Mouse (Mus musculus): ENCODE data around the gene Sap30l. TPM values are rescaled to one million over a fixed set of nuclear protein-coding genes. Genes with fewer than 3 reads are reported as not detected.
"Not testable (repeated sequence)": the region's sequence is repeated elsewhere in the genome, so short reads cannot be mapped to it uniquely, and the experiment has no call there.

Gene Sap30l
- polyA plus RNA-seq, 1 experiment from 2014 or later = 7.9 TPM

DNA sequence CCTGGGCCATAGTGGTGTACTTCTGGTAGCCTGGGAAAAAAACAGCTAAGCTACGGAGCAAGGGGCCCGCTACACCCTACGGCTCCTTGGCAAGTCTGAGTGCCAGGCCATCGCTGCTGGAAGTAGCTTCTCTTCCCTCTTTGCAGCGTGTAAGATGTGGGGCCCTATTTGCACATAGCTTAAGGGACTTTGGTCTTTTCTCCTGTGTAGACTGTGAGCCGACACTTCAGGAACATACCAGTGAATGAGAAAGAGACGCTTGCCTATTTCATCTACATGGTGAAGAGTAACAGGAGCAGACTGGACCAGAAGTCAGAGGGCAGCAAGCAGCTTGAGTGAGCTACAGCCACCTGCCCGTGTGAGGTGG lies 8.3 kb downstream of the Sap30l start:
- no peak overlapping the region for H3K9ac ChIP-seq (replicated peaks; ENCODE audit: low read depth, low read length)
- H3K4me3 ChIP-seq (replicated peaks; ENCODE audit: low read length) = no peak overlapping the region
- no peak overlapping the region for H3K27ac ChIP-seq (ENCODE audit: low read length)
- H3K36me3 ChIP-seq (ENCODE audit: control insufficient read depth, insufficient read depth) = peaks cover 10% of the 10 kb centered on the region; the same call in 1 of the 2 replicates
- no peak overlapping the region for H3K4me2 ChIP-seq (ENCODE audit: low read length)
- 92% methylated on average over 8 of the region's 8 CpGs for WGBS
- no peaks in the 10 kb centered on the region for H3K9me3 ChIP-seq (ENCODE audit: control insufficient read depth, low read length)
- H3K4me1 ChIP-seq (replicated peaks; ENCODE audit: control insufficient read depth, insufficient read depth, low read length) = no peaks in the 10 kb centered on the region
- H3K27me3 ChIP-seq (replicated peaks; ENCODE audit: control insufficient read depth, insufficient read depth, low read length) = no peaks in the 10 kb centered on the region
- ATAC-seq = no peak

GRCm38 (mm10) chr11:57811006-57811405 lies 9.6 kb downstream of the Sap30l start:
- no peaks in the 10 kb centered on the region for H3K27me3 ChIP-seq (replicated peaks; ENCODE audit: control insufficient read depth, insufficient read depth, low read length)
- H3K9me3 ChIP-seq (ENCODE audit: control insufficient read depth, low read length) = no peaks in the 10 kb centered on the region
- ATAC-seq = no peak
- H3K4me1 ChIP-seq (replicated peaks; ENCODE audit: control insufficient read depth, insufficient read depth, low read length) = no peaks in the 10 kb centered on the region
- H3K4me2 ChIP-seq (ENCODE audit: low read length) = no peak overlapping the region
- 83% methylated on average over 7 of the region's 7 CpGs for WGBS
- peaks cover 10% of the 10 kb centered on the region; the same call in 1 of the 2 replicates for H3K36me3 ChIP-seq (ENCODE audit: control insufficient read depth, insufficient read depth)
- H3K27ac ChIP-seq (ENCODE audit: low read length) = no peak overlapping the region
- no peak overlapping the region for H3K4me3 ChIP-seq (replicated peaks; ENCODE audit: low read length)
- H3K9ac ChIP-seq (replicated peaks; ENCODE audit: low read depth, low read length) = no peak overlapping the region

- no peaks in the 10 kb centered on the region for H3K4me1 ChIP-seq (replicated peaks; ENCODE audit: control insufficient read depth, insufficient read depth, low read length)
- no peak for ATAC-seq
- peaks cover 10% of the 10 kb centered on the region; the same call in 1 of the 2 replicates for H3K36me3 ChIP-seq (ENCODE audit: control insufficient read depth, insufficient read depth)
- H3K9ac ChIP-seq (replicated peaks; ENCODE audit: low read depth, low read length) = no peak overlapping the region
- no peak overlapping the region for H3K27ac ChIP-seq (ENCODE audit: low read length)
- H3K4me2 ChIP-seq (ENCODE audit: low read length) = no peak overlapping the region
- H3K27me3 ChIP-seq (replicated peaks; ENCODE audit: control insufficient read depth, insufficient read depth, low read length) = no peaks in the 10 kb centered on the region
- H3K9me3 ChIP-seq (ENCODE audit: control insufficient read depth, low read length) = no peaks in the 10 kb centered on the region
- WGBS = 97% methylated on average over 8 of the region's 8 CpGs
- H3K4me3 ChIP-seq (replicated peaks; ENCODE audit: low read length) = no peak overlapping the region
Observed at GRCm38 (mm10) chr11:57812212-57812611, 10.8 kb downstream of the Sap30l start.

- no peaks in the 10 kb centered on the region for H3K27me3 ChIP-seq (replicated peaks; ENCODE audit: control insufficient read depth, insufficient read depth, low read length)
- H3K4me3 ChIP-seq (replicated peaks; ENCODE audit: low read length) = no peak overlapping the region
- no peak overlapping the region for H3K27ac ChIP-seq (ENCODE audit: low read length)
- H3K4me1 ChIP-seq (replicated peaks; ENCODE audit: control insufficient read depth, insufficient read depth, low read length) = no peaks in the 10 kb centered on the region
- ATAC-seq = no peak
- no peak overlapping the region for H3K9ac ChIP-seq (replicated peaks; ENCODE audit: low read depth, low read length)
- WGBS = 93% methylated on average over 3 of the region's 3 CpGs
- H3K36me3 ChIP-seq (ENCODE audit: control insufficient read depth, insufficient read depth) = peaks cover 7% of the 10 kb centered on the region; the same call in 1 of the 2 replicates
- no peak overlapping the region for H3K4me2 ChIP-seq (ENCODE audit: low read length)
- no peaks in the 10 kb centered on the region for H3K9me3 ChIP-seq (ENCODE audit: control insufficient read depth, low read length)
Observed at GRCm38 (mm10) chr11:57813641-57814040, 12.2 kb downstream of the Sap30l start.

GRCm38 (mm10) chr11:57818189-57818588 lies 16.8 kb downstream of the Sap30l start:
- no peak overlapping the region for H3K4me3 ChIP-seq (replicated peaks; ENCODE audit: low read length)
- 94% methylated on average over 4 of the region's 4 CpGs for WGBS
- H3K27me3 ChIP-seq (replicated peaks; ENCODE audit: control insufficient read depth, insufficient read depth, low read length) = no peaks in the 10 kb centered on the region
- H3K9ac ChIP-seq (replicated peaks; ENCODE audit: low read depth, low read length) = no peak overlapping the region
- no peaks in the 10 kb centered on the region for H3K9me3 ChIP-seq (ENCODE audit: control insufficient read depth, low read length)
- ATAC-seq = no peak
- H3K36me3 ChIP-seq (ENCODE audit: control insufficient read depth, insufficient read depth) = no peaks in the 10 kb centered on the region
- H3K27ac ChIP-seq (ENCODE audit: low read length) = no peak overlapping the region
- no peaks in the 10 kb centered on the region for H3K4me1 ChIP-seq (replicated peaks; ENCODE audit: control insufficient read depth, insufficient read depth, low read length)
- no peak overlapping the region for H3K4me2 ChIP-seq (ENCODE audit: low read length)

- no peaks in the 10 kb centered on the region for H3K36me3 ChIP-seq (ENCODE audit: control insufficient read depth, insufficient read depth)
- no peak overlapping the region for H3K4me2 ChIP-seq (ENCODE audit: low read length)
- no peaks in the 10 kb centered on the region for H3K9me3 ChIP-seq (ENCODE audit: control insufficient read depth, low read length)
- no peak overlapping the region for H3K4me3 ChIP-seq (replicated peaks; ENCODE audit: low read length)
- 30% methylated on average over 9 of the region's 9 CpGs for WGBS
- peak; percentile 55 for ATAC-seq
- H3K4me1 ChIP-seq (replicated peaks; ENCODE audit: control insufficient read depth, insufficient read depth, low read length) = no peaks in the 10 kb centered on the region
- H3K27me3 ChIP-seq (replicated peaks; ENCODE audit: control insufficient read depth, insufficient read depth, low read length) = peaks cover 6% of the 10 kb centered on the region
- H3K27ac ChIP-seq (ENCODE audit: low read length) = no peak overlapping the region
- H3K9ac ChIP-seq (replicated peaks; ENCODE audit: low read depth, low read length) = no peak overlapping the region
Observed at GRCm38 (mm10) chr11:57819999-57820581, 18.7 kb downstream of the Sap30l start.

DNA sequence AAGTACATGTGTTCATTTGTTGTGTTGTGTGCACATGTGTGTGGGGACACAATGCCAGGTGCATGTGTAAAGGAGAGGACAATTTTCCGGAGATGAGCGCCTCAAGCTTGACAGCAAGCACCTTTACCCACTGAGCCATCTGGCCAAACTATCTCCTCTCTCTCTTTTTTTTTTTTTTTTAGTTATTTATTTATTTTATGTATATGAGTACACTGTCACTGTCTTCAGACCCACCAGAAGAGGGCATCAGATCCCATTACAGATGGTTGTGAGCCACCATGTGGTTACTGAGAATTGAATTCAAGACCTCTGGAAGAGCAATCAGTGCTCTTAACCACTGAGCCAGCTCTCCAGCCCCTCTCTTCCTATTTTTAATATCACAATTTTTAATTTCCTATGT lies 21.7 kb downstream of the Sap30l start:
- peaks cover 25% of the 10 kb centered on the region for H3K27me3 ChIP-seq (replicated peaks; ENCODE audit: control insufficient read depth, insufficient read depth, low read length)
- H3K4me1 ChIP-seq (replicated peaks; ENCODE audit: control insufficient read depth, insufficient read depth, low read length); H3K27ac ChIP-seq (ENCODE audit: low read length); H3K36me3 ChIP-seq (ENCODE audit: control insufficient read depth, insufficient read depth); H3K4me2 ChIP-seq (ENCODE audit: low read length); H3K9me3 ChIP-seq (ENCODE audit: control insufficient read depth, low read length); ATAC-seq; H3K4me3 ChIP-seq (replicated peaks; ENCODE audit: low read length); H3K9ac ChIP-seq (replicated peaks; ENCODE audit: low read depth, low read length): not testable (repeated sequence)
- WGBS = 91% methylated on average over 2 of the region's 2 CpGs

GRCm38 (mm10) chr11:57823714-57824113 lies 22.3 kb downstream of the Sap30l start:
- Histone ChIP-seq H3K27me3 (replicated peaks; ENCODE audit: control insufficient read depth, insufficient read depth, low read length) (peaks cover 27% of the 10 kb centered on the region), H3K36me3 (ENCODE audit: control insufficient read depth, insufficient read depth) (no peaks in the 10 kb centered on the region), H3K4me2 (ENCODE audit: low read length) (no peak overlapping the region), H3K9me3 (ENCODE audit: control insufficient read depth, low read length) (no peaks in the 10 kb centered on the region), H3K9ac (replicated peaks; ENCODE audit: low read depth, low read length) (no peak overlapping the region), H3K27ac (ENCODE audit: low read length) (no peak overlapping the region), H3K4me3 (replicated peaks; ENCODE audit: low read length) (no peak overlapping the region), H3K4me1 (replicated peaks; ENCODE audit: control insufficient read depth, insufficient read depth, low read length) (peaks cover 10% of the 10 kb centered on the region)
- no peak for ATAC-seq
- WGBS = 71% methylated on average over 7 of the region's 7 CpGs

- Histone ChIP-seq H3K4me1 (replicated peaks; ENCODE audit: control insufficient read depth, insufficient read depth, low read length) (peaks cover 15% of the 10 kb centered on the region), H3K27me3 (replicated peaks; ENCODE audit: control insufficient read depth, insufficient read depth, low read length) (peaks cover 36% of the 10 kb centered on the region)
- WGBS = 38% methylated on average over 11 of the region's 11 CpGs
- H3K9ac ChIP-seq (replicated peaks; ENCODE audit: low read depth, low read length); H3K4me2 ChIP-seq (ENCODE audit: low read length); H3K36me3 ChIP-seq (ENCODE audit: control insufficient read depth, insufficient read depth); ATAC-seq; H3K27ac ChIP-seq (ENCODE audit: low read length); H3K9me3 ChIP-seq (ENCODE audit: control insufficient read depth, low read length); H3K4me3 ChIP-seq (replicated peaks; ENCODE audit: low read length): not testable (repeated sequence)
Observed at GRCm38 (mm10) chr11:57825234-57825633, 23.8 kb downstream of the Sap30l start.

Data from forebrain, embryonic 16.5 days (tissue).